Mouse (Mus musculus) left cerebral cortex, postnatal 14 days (tissue): ENCODE data around the gene Ltk. TPM values are rescaled to one million over a fixed set of nuclear protein-coding genes. Genes with fewer than 3 reads are reported as not detected.
A peak's percentile ranks its signal among the peaks of the same experiment; 100 is the strongest.

Experiments used
- DNase-seq, 2 experiments: peaks; one replicate each; pipeline ENCODE4 v3.0.0; 2021 to 2022; ENCODE audit warnings: low spot score in 2 of 2, mixed read lengths in 1 of 2
- intact Hi-C: fragments of 180-260 bp; cut with DNase I; formaldehyde crosslinking; loops from one replicate; pipeline ENCODE4 v1.15.1; 2025
- total RNA-seq, 2 experiments: library from RNA; stranded (reverse); gene quantifications; 2 replicates each; pipeline ENCODE4 v1.2.3; 2021

Gene Ltk
- total RNA-seq, 2 experiments from 2014 or later = 12.4 to 13.5 TPM

- intact Hi-C loops = no loop called here
These were observed 3.7 kb upstream of the Ltk start for GRCm38 (mm10) chr2:119763924-119764323.

DNA sequence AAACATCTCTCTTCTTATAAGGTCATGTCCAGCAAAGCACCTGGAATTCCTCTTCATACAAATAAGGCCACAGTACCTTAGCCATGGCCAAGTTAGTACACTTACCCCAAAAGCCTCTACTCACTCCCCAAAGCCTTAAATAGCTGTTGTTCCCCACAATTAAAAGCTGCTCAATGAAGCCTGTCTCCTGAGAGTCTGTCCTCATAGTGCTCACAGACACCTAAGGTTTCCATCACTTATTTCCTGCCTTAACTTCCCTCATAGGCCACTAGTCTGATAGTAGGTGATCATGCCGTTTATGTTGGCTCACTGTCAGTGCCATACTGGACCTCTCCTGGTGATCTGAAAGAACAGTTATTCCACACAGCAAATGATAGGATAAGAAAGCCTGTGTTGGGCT, 2.0 kb upstream of the Ltk start:
- intact Hi-C loops = no loop called here
- no peak for DNase-seq

More at GRCm38 (mm10) chr2:119763924-119764323, 3.7 kb upstream of the Ltk start:
- no peak for DNase-seq

- DNase-seq = no peak
- intact Hi-C loops = no loop called here
These were observed 1.1 kb downstream of the Ltk start for GRCm38 (mm10) chr2:119758844-119759835.

- intact Hi-C loops = no loop called here
- no peak for DNase-seq
These were observed 2.0 kb downstream of the Ltk start for GRCm38 (mm10) chr2:119758101-119758843.

- no peak for DNase-seq
- intact Hi-C loops = no loop called here
These were observed 2.6 kb downstream of the Ltk start for GRCm38 (mm10) chr2:119757601-119758100.

GRCm38 (mm10) chr2:119749260-119749659, 11.0 kb downstream of the Ltk start:
- intact Hi-C loops = no loop called here

GRCm38 (mm10) chr2:119747554-119747953, 12.7 kb downstream of the Ltk start:
- peak; percentile 56 to 87 for DNase-seq
- intact Hi-C loops = no loop called here

More at GRCm38 (mm10) chr2:119749260-119749659, 11.0 kb downstream of the Ltk start:
- DNase-seq = no peak

DNA sequence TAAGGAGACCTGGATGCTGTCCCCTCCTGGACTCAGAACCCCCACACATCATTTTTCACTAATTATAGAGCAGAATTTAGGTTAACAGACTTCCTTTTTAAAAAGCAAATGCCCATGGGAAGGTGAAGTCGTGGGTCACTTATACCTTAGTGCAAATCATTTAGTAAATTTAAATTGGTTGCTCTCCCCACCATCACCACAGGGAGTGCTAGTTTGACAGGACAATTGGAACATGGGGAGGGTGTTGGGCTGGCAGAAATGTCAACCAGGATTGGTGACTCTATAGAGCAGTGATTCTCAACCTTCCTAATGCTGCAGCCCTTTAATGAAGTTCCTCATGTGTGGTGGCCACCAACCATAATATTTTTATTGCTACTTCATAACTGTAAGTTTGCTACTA, 14.9 kb downstream of the Ltk start:
- intact Hi-C loops = no loop called here
- DNase-seq = peak in 1 of 2 experiments; percentile 54

GRCm38 (mm10) chr2:119744163-119745111, 15.8 kb downstream of the Ltk start:
- DNase-seq = no peak
- intact Hi-C loops = no loop called here

- intact Hi-C loops = no loop called here
- DNase-seq = peak in 1 of 2 experiments; percentile 54
These were observed 16.4 kb downstream of the Ltk start for GRCm38 (mm10) chr2:119743808-119744162.

DNA sequence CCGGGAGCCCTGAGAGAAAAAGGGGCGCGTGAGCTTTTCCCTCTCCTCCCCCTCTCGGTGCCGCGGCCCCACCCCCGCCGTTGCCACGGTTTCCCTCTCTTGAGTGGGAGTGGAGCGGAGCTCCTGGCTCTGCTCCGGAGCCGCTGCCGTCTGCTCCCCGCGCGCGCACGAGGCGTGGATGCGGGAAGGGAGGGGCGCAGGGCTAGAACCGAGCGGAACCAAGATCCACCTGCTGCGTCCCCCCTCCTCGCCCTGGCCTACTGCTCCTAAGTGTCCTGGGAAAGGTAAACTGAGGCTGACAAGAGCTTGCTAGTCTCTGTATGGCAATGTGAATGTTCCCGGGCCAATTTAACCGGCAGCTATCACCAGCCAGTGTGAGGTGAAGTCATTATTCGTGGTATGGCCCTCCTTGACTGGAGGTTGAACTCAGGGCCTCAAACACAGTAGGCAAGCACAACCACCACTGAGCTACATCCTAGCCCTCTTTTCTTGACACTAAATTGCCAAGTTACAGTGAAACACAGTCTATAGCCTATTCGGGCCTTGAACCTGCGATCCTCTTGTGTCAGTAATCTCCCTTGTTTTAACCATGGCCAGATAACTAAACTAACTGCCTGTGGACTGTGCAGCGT, 16.9 kb downstream of the Ltk start:
- intact Hi-C loops = no loop called here
- peak; percentile 73 to 77 for DNase-seq

GRCm38 (mm10) chr2:119742461-119743175, 17.6 kb downstream of the Ltk start:
- peak in 1 of 2 experiments; percentile 57 for DNase-seq
- intact Hi-C loops = no loop called here

GRCm38 (mm10) chr2:119741581-119742411, 18.4 kb downstream of the Ltk start, which contains the start of gene Itpka:
TSS of gene Itpka (plus strand) at chr2:119742337.
- intact Hi-C loops = no loop called here
- DNase-seq = peak in 1 of 2 experiments; percentile 58

- intact Hi-C loops = no loop called here
- DNase-seq = no peak
These were observed 19.7 kb downstream of the Ltk start for GRCm38 (mm10) chr2:119740567-119740966.

DNA sequence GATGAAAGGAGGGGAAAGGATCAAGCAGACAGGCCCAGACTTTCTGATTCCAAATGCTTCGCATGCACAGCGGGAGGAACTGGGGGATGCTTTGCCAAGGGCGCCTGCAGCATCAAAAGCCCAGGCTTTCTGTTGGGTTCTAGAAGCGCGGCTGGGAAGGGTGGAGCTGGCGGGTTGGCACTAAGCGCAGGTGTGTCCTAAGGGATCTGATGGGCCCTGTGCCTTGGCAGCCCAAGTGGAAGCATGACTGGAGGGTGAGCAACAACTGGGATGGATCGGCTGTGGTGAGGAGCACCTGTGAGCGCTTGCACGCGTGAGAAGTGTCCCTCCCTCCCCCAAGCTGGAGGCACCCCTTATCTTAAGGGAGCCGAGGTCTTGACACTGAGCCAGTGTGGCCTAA, 23.1 kb downstream of the Ltk start:
- no peak for DNase-seq

DNA sequence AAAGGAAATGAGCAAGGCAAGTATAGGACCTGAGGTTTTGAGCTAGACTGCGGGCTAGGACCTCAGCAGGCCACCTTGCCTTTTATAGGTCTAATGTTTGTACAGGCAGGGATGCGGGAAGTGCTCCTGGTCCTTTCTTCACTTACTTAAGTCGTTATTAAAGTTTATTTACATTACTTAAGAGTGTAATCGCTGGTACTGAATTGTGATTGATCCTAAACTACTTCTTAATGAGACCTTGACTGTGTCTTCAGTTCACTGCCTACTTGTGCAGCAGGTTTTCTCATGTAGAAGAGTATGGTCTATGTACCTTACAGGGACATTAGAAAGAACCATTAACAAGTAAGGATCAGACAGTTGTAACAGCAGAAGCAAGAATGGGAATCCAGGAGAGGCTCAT, 29.5 kb downstream of the Ltk start:
- intact Hi-C loops = no loop called here
- no peak for DNase-seq

More for the DNA sequence above, 23.1 kb downstream of the Ltk start:
- intact Hi-C loops = no loop called here
